Comparison of ENCODE assay signal across 16 mouse cellular contexts in the genomic region with DNA sequence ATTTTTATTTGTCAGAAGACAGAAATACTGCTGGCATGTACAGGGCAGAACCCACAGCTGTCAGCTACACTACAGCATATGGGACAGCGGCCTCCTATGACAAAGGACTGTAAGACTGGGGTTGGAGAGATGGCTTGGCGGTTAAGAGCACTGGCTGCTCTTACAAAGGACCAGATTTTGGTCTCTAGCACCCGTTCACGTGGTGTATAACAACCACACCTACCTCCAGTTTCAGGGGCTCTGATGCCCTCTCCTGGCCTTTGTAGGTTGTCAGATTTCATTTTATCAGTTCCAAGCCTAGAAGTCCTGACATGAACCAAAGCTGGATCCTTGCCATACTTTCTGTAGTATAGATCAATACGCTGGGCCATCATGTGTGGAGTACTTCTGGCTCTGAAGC. TPM values are rescaled to one million over a fixed set of nuclear protein-coding genes. Genes with fewer than 3 reads are reported as not detected.
A peak's percentile ranks its signal among the peaks of the same experiment; 100 is the strongest.
DNase-seq lines count a peak whose midpoint lies in the region; ATAC-seq and TF ChIP-seq lines count a peak whose summit lies in the region.
"Had no signal": no experiment of that assay in that cellular context is flagged by ENCODE, and none has a peak within 500 bp of the region (broad histone marks: within the 10 kb centered on the region; RNA-seq: fewer than 3 reads in every experiment).

No protein-coding gene starts in this region.

- 76% methylated on average over 5 of the region's 5 CpGs for WGBS in kidney, postnatal 0 days
- 86% methylated on average over 5 of the region's 5 CpGs for WGBS in kidney, adult 2 months
- 81% methylated on average over 5 of the region's 5 CpGs for WGBS in midbrain, embryonic 11.5 days

- H3K27me3 ChIP-seq in kidney, postnatal 0 days (ENCODE audit: insufficient read depth, low read length), result no peaks in the 10 kb centered on the region
- no peaks in the 10 kb centered on the region for H3K27me3 ChIP-seq in kidney, adult 2 months (replicated peaks; ENCODE audit: control insufficient read depth, insufficient read depth, low read length)
- H3K27me3 ChIP-seq in MEL (ENCODE audit: control insufficient read depth in 1 of 2, insufficient read depth in 2 of 2, low read length in 2 of 2), result peaks cover 0 to 3% of the 10 kb centered on the region in 2 experiments; a peak in 1 of 4 replicates
- no peaks in the 10 kb centered on the region for H3K27me3 ChIP-seq in midbrain, embryonic 11.5 days (ENCODE audit: control insufficient read depth, insufficient read depth, low read length)
- H3K27me3 ChIP-seq: forebrain, embryonic 15.5 days; heart, embryonic 12.5 days had no signal

- no peak for TF ChIP-seq POLR2A in kidney, adult 2 months (IDR thresholded peaks at IDR 0.05; ENCODE audit: low read depth, low read length)
- no peak for TF ChIP-seq POLR2A in MEL (IDR thresholded peaks at IDR 0.05; ENCODE audit: control insufficient read depth in 1 of 2, insufficient read depth in 1 of 2, low read depth in 1 of 2, low read length in 2 of 2, poor library complexity in 1 of 2)

- H3K9ac ChIP-seq in kidney, postnatal 0 days (ENCODE audit: low read depth, low read length), result no peak overlapping the region
- no peak overlapping the region for H3K9ac ChIP-seq in MEL (ENCODE audit: control insufficient read depth, low read depth, low read length, poor library complexity, severe bottlenecking)
- no peak overlapping the region for H3K9ac ChIP-seq in midbrain, embryonic 11.5 days (ENCODE audit: low read length)
- H3K9ac ChIP-seq: forebrain, embryonic 15.5 days; heart, embryonic 12.5 days had no signal

- no peak overlapping the region for H3K27ac ChIP-seq in kidney, postnatal 0 days
- no peak overlapping the region for H3K27ac ChIP-seq in kidney, adult 2 months (ENCODE audit: insufficient read depth, low read depth, low read length)
- H3K27ac ChIP-seq in MEL (ENCODE audit: control insufficient read depth, low read depth, low read length), result no peak overlapping the region
- H3K27ac ChIP-seq in midbrain, embryonic 11.5 days (ENCODE audit: low read depth, low read length), result no peak overlapping the region
- H3K27ac ChIP-seq: forebrain, embryonic 15.5 days; hindbrain, embryonic 10.5 days had no signal

- H3K4me3 ChIP-seq in kidney, postnatal 0 days (replicated peaks; ENCODE audit: low read depth, low read length), result no peak overlapping the region
- no peak overlapping the region for H3K4me3 ChIP-seq in kidney, adult 2 months (ENCODE audit: insufficient read depth, low read depth, low read length)
- no peak overlapping the region for H3K4me3 ChIP-seq in MEL (ENCODE audit: control insufficient read depth in 1 of 2, insufficient read depth in 1 of 2, low read depth in 2 of 2, low read length in 2 of 2)
- H3K4me3 ChIP-seq in midbrain, embryonic 11.5 days (ENCODE audit: low read depth, low read length), result no peak overlapping the region
- H3K4me3 ChIP-seq: forebrain, embryonic 15.5 days; heart, embryonic 12.5 days; hindbrain, embryonic 10.5 days had no signal

- H3K36me3 ChIP-seq in kidney, postnatal 0 days (ENCODE audit: insufficient read depth, low read length), result no peaks in the 10 kb centered on the region
- no peaks in the 10 kb centered on the region for H3K36me3 ChIP-seq in kidney, adult 2 months (ENCODE audit: control insufficient read depth, insufficient read depth, low read length)
- no peaks in the 10 kb centered on the region for H3K36me3 ChIP-seq in MEL (ENCODE audit: control insufficient read depth in 1 of 2, insufficient read depth in 2 of 2, low read length in 2 of 2)
- no peaks in the 10 kb centered on the region for H3K36me3 ChIP-seq in midbrain, embryonic 11.5 days (ENCODE audit: control insufficient read depth, insufficient read depth, low read length)
- H3K36me3 ChIP-seq: forebrain, embryonic 15.5 days; heart, embryonic 12.5 days; hindbrain, embryonic 10.5 days had no signal

- H3K79me2 ChIP-seq in MEL (ENCODE audit: control insufficient read depth, insufficient read depth, low read length, poor library complexity), result no peaks in the 10 kb centered on the region

- ATAC-seq in kidney, postnatal 0 days (replicated peaks; ENCODE audit: low FRiP score, low read depth), result no peak
- no peak for ATAC-seq in midbrain, embryonic 11.5 days (ENCODE audit: low FRiP score)
- ATAC-seq: forebrain, embryonic 15.5 days had no signal

- DNase-seq in kidney, postnatal 0 days (ENCODE audit: low spot score), result no peak
- no peak for DNase-seq in kidney, adult 2 months
- peak; percentile 86 for DNase-seq in A20 (ENCODE audit: low read depth, low spot score)
- peak; percentile 18 for DNase-seq in MEL (ENCODE audit: low read depth, low spot score)
- peak; percentile 17 for DNase-seq in c-Kit-positive CD71-positive TER-119-negative erythroid progenitor cells, embryonic 14.5 days (ENCODE audit: low read depth)
- no peak for DNase-seq in midbrain, embryonic 11.5 days (ENCODE audit: low spot score, missing footprints)
- no peak for DNase-seq in urinary bladder, postnatal 25 days (ENCODE audit: low spot score)
- no peak for DNase-seq in layer of hippocampus, adult 18-20 months (ENCODE audit: low spot score in 2 of 2)
- DNase-seq: cerebellum, adult 9-11 months; gastrocnemius, postnatal 10 days; kidney, adult 18-20 months; layer of hippocampus, adult 9-11 months; lung, adult 2 months had no signal

- no peaks in the 10 kb centered on the region for H3K4me1 ChIP-seq in kidney, postnatal 0 days (replicated peaks; ENCODE audit: insufficient read depth, low read length)
- no peaks in the 10 kb centered on the region for H3K4me1 ChIP-seq in kidney, adult 2 months (ENCODE audit: control insufficient read depth, insufficient read depth, low read length)
- H3K4me1 ChIP-seq in MEL (ENCODE audit: control insufficient read depth in 1 of 2, insufficient read depth in 2 of 2, low read length in 2 of 2), result no peaks in the 10 kb centered on the region
- peaks cover 3% of the 10 kb centered on the region; the same call in 1 of the 2 replicates for H3K4me1 ChIP-seq in midbrain, embryonic 11.5 days (ENCODE audit: control insufficient read depth, insufficient read depth, low read length)

- TF ChIP-seq EP300 in MEL (IDR thresholded peaks at IDR 0.05; ENCODE audit: low read depth in 1 of 2, low read length in 2 of 2), result no peak

- 0 out of 2 replicates have a peak, but pooled peaks have one; percentile 22 for TF ChIP-seq CTCF in kidney, postnatal 0 days (IDR thresholded peaks at IDR 0.05; ENCODE audit: low read depth)
- no peak for TF ChIP-seq CTCF in kidney, adult 2 months (conservative IDR thresholded peaks at IDR 0.05; ENCODE audit: insufficient read depth, insufficient read length, low read depth, low read length)
- TF ChIP-seq CTCF in MEL (IDR thresholded peaks at IDR 0.05 in 2 of 3, conservative IDR thresholded peaks at IDR 0.05 in 1 of 3; ENCODE audit: control insufficient read depth in 1 of 3, insufficient read depth in 1 of 3, low read depth in 2 of 3, low read length in 3 of 3, poor library complexity in 1 of 3, severe bottlenecking in 1 of 3), result peak in 1 of 3 experiments; percentile 34; a peak in 2 of 6 replicates

- TF ChIP-seq RAD21 in MEL (IDR thresholded peaks at IDR 0.05; ENCODE audit: low read depth, low read length), result peak; percentile 26

- H3K4me2 ChIP-seq in kidney, postnatal 0 days (ENCODE audit: low read length), result no peak overlapping the region
- H3K4me2 ChIP-seq in midbrain, embryonic 11.5 days, result no peak overlapping the region
- H3K4me2 ChIP-seq: forebrain, embryonic 15.5 days; heart, embryonic 12.5 days had no signal

- H3K9me3 ChIP-seq in kidney, postnatal 0 days (replicated peaks; ENCODE audit: low read length), result no peaks in the 10 kb centered on the region
- no peaks in the 10 kb centered on the region for H3K9me3 ChIP-seq in MEL (replicated peaks; ENCODE audit: insufficient read depth, low read length)
- H3K9me3 ChIP-seq in midbrain, embryonic 11.5 days (ENCODE audit: control insufficient read depth, low read length), result no peaks in the 10 kb centered on the region
- H3K9me3 ChIP-seq: forebrain, embryonic 15.5 days; heart, embryonic 12.5 days; hindbrain, embryonic 10.5 days had no signal

TF ChIP-seq in MEL, 35 proteins besides CTCF, POLR2A, EP300 and RAD21:
- TF ChIP-seq TBP (IDR thresholded peaks at IDR 0.05; ENCODE audit: low read depth, low read length) (no peak), USF1 (IDR thresholded peaks at IDR 0.05; ENCODE audit: low read depth, low read length) (peak; percentile 39; the same call in 1 of the 2 replicates), RCOR1 (IDR thresholded peaks at IDR 0.05; ENCODE audit: low read depth, low read length) (no peak), KAT2A (conservative IDR thresholded peaks at IDR 0.05; ENCODE audit: low read depth, low read length) (no peak), SMC3 (IDR thresholded peaks at IDR 0.05; ENCODE audit: low read depth, low read length) (peak; percentile 50), ZKSCAN1 (IDR thresholded peaks at IDR 0.05; ENCODE audit: low read depth, low read length) (no peak), MAFK (IDR thresholded peaks at IDR 0.05; ENCODE audit: borderline replicate concordance, low read depth, low read length) (no peak)

RNA-seq across cellular contexts. Expression of a gene that starts 54.9 kb away (rescaled TPM):
- 50.2 and 53.9 TPM in 2 replicates for polyA plus RNA-seq in kidney, postnatal 0 days (2015; fragmentation: Nextera tagmentation; extraction: Ambion mirVana)
- 27.5 and 28.1 TPM in 2 replicates for polyA plus RNA-seq in kidney, adult 2 months (2012; rRNA removed)
- 0.65 and 1.0 TPM in 2 replicates for total RNA-seq in MEL (2012; rRNA removed)
- 1 to 10 TPM in 1 of 2 experiments, not detected in 1; 6.3 TPM for polyA plus RNA-seq in MEL (2012; ENCODE audit: insufficient read depth in 1 of 2, insufficient read length in 2 of 2, low read depth in 1 of 2, low replicate concordance in 2 of 2, missing spikeins in 1 of 2)
- polyA plus RNA-seq in midbrain, embryonic 11.5 days (2014; fragmentation: Nextera tagmentation; extraction: Ambion mirVana), result 12.2 and 13.6 TPM in 2 replicates
- total RNA-seq in layer of hippocampus, adult 18-20 months (2021), result 1 to 10 TPM; 6.6 to 8.4 TPM

Comparison
In these comparisons a context has a peak if more than half of its experiments do, and no peak if none do; other contexts are left out.
1. DNase-seq: peak in A20 (single experiment), MEL (single experiment) and c-Kit-positive CD71-positive TER-119-negative erythroid progenitor cells, embryonic 14.5 days (single experiment); none in kidney, postnatal 0 days (single experiment), kidney, adult 2 months (single experiment), midbrain, embryonic 11.5 days (single experiment), urinary bladder, postnatal 25 days (single experiment) and layer of hippocampus, adult 18-20 months (0 of 2).